Mouse (Mus musculus) layer of hippocampus, adult 6 months (tissue): Measurements from ENCODE around the gene Ly6g6e. TPM values are rescaled to one million over a fixed set of nuclear protein-coding genes. Genes with fewer than 3 reads are reported as not detected.

Source experiments
- long read RNA-seq, 2 experiments: library from polyadenylated mRNA; unstranded; transcript quantifications; one replicate each; pipeline ENCODE4 v2.0.0; 2019 to 2020
- polyA plus RNA-seq: library from polyadenylated mRNA; unstranded; fragments of <200 nt; fragmentation: Nextera tagmentation; gene quantifications from 2 replicates; pipeline ENCODE4 v1.2.3, GENCODE M21; 2021

Ly6g6e gene
- polyA plus RNA-seq: 4.4 and 4.6 TPM in 2 replicates
- long read RNA-seq, experiment 1, transcript Ly6g6e-201 (3 exons, 1,142 nt): major isoform, 5 of 6 reads
- long read RNA-seq, experiment 1, partial matches to known transcripts: 0 of 6 reads
- long read RNA-seq, experiment 1, other reads (novel, unspliced or antisense): 0 of 6 reads
- long read RNA-seq, experiment 2, partial matches to known transcripts: 1 of 2 reads
- long read RNA-seq, experiment 2, other reads (novel, unspliced or antisense): 1 of 2 reads

DNA sequence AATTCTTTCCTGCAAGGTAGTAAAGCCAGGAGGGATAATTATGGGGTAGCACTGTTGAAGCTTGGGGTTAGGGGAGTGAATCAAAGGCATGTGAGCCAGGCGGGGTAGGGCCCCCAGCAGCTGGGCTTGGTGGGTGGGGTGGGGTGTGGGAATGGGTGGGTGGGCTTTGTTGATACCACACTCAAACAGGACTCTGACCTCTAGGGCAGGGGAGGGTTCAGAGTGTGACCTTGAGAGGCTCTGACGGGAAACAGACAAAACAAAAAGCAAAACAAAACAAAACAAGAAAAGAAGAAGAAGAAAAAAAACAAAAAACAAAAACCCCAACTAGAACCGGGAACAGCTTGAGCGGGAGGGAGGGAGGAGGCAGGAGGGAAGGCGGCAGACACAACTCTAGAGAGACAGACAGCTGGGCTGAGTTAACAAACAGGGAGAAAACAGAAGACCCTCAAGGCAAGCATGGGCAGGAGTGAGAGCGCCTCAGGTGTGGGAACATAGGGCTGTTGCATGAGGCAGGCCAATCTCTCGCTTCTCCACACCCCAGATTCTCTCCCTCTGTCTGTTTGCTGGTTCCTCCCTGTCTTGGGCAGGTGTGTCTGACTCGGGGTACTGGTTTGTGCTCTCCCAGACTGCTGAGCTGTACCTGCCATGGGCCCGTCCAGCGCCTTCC is at the start of gene Ly6g6e:
Ly6g6e (plus strand) TSS at position 396 of the 670 bp plus-strand sequence.

DNA sequence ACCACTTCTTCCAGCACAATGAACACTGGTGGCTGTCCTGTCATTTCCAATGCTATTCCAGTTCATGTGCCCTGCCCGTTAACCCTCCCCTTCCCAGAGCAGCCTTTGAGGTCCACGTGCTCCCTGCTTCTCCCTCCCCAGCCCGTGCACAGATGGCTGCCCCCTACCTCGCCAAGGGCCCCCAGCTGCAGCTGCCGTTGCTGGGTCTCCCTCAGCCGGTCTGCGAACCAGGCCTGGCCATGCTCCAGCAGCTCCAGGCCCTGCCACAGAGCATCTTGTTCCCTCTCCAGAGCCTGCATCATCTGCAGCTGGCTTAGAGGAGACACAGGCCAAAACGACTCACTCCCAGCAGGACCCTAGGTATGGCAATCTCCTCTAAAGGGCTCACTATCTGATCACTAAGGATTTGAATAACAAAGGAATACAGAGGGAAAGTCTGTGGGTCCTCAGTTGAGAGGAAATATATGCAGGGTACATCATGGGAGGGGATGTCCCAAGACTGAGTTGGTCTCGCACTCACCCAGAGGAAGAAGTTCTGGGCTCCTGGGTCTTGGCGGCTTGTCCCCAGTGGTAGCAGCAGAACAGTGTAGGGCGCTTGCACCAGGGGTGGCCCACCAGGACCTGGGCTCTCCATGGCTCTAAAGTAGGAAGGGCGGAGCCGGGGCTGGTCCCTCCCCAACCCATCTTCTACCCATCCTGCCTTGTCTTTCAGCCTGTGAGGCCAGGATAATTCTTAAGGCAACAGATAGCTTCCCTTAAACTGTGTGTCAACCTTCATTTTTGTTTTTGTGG is 49.2 kb upstream of the Ly6g6e start, which contains the start of gene Sapcd1:
Sapcd1 (minus strand) TSS at position 740 of the 792 bp plus-strand sequence.

DNA sequence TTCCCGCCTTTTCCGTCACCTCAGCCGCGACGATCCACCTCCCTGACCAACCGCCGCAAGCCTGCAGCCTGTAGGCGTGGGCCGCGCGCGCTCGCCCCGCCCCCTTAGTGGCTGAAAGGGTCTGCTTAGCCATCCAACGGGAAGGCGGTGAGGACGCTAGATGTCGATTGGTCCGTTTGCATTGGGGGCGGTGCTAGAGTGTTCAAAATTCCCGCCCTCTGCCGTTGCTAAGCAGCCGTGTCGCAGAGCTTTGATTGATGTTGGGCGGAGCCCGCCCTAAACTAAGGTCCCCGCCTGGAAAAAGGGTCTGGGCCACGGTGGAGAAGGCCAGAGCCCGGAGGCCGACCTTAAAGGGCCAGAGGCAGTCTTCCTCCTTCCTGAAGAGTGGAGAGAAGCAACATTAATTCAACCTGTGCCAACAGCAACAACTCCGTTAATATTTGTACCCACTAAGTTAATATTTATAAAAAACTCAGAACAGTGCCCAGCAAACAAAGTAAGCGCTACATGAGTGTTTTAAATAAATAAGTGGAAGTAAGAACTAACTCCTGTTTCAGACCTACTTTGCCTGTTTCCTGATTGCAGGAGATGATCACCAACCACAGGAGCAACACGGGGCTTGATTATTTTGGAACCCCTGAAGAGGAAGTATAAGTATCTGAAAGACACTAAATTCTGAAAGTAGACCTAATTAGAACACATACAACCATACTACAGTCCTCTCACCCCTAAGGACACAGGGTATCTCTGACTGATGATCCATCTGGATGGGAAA is 29.8 kb upstream of the Ly6g6e start, which contains the start of gene Msh5:
Msh5 (minus strand) TSS at position 65 of the 775 bp plus-strand sequence.

DNA sequence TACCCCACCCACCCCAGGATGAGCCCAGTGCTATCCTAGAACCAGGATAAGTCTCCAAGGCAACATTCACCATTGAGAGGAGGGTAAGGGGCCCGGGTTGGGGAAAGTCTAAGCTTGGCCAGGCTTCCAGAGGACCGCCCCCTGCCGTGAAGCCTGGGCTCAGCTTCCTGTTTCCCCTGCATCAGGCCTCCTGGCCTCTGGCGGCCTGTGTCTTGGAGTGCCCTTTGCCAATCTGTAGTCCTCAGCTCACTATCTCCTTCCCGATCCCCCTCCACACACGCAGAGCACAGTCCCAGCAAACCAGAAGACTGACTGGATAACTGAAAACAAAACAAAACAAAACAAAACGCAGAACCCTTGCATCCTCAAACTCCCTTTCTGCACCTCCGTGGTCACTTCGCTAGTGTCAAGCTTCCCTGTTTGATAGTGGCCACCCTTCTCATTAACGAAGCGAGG is 27.1 kb upstream of the Ly6g6e start, which contains the start of gene Clic1:
Clic1 (plus strand) TSS at position 406 of the 456 bp plus-strand sequence.

DNA sequence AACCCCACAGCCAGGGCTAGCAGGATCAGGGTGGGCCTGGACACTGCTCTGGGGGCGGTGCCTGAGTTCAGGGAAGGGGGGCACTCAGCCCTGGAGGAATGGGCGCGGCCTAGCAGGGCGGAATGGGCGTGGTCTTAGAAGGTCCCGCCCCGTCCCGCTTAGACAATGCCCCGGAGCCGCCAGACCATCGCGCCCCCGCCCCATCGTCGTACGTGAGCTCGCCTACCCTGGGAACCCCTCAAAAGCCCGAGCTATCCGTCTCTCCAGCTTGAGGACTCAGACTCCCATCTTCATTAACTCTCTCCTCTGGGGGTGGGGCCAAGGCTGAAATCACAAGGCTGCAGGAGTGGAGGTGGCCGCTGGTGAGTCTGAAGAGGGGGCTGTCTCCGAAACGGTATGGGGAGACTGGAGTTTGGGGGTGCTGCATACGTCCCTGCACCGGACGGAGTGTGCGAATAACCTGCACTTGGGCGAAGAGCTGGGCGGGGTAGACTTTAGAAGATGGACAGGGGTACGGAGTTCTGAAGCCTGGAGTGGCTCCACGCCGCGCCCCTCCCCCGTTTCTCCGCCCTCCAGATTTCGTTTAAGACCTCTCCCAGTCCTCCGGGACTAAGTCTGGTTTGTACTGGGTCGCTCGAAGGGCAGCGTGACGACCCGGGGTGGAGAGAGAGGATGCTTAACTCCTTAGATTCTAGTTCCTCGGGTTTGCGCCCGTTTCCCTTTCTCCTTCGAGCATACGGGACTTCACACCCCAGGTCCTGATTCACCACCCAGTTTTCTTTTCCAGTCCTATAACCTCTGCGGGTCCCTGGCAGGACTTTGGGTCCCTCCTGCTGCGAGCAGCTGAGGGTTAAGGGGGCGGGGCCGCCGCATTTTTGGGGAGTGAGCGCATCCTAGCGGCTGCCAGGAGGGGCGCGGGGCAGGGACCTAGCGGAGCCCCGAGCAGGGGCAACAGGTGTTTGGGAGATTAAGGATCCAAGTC is 17.5 kb upstream of the Ly6g6e start, which contains the start of gene Ddah2:
Ddah2 (plus strand) TSS at position 125 of the 982 bp plus-strand sequence.

DNA sequence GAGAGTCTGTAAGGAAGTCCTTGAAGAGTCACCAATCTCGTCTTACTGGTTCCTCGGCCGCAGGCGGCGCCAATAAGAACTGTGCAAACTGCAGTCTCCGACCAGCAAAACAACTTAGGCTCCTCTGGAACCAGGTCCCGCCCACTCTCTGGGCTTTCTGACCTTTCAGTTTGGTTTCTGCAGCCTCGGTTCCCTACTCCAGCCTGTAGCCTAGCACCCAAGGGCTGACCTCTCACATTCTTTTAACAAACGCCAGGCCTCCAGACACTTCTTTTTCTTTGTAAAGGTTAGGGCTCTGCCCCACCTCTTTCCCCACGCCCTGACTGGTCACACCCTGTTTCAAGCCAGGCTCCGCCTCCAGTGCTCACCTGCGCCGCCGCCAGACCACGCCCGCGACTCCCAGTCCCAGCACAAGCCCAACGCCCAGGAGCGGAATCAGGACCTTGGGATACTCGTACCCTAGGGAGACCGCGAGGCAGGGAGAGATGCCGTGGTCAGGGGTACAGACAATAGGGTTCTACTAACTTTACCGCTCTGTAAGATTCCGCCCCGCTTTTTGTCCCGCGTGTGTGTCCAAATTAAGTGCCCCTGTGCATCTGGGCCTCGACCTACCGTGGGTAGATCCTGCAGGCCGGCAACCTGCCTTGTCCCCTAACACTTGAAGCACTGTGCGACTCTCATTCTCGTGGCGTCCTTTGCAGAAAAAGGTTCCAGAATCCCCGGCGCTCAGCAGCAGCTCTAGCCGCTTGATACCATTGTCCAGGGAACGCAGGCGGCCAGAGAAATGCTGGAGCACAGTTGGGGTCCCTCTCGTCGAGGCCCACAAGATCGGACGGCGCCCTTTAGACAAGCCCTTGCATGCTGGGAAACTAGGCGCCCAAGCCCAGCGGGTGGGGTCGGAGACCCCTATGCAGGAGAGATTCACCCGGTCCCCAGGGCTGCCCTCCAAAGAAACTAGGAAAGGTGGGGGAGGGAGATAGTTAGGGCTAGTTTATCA is 11.5 kb upstream of the Ly6g6e start, which contains the start of gene Ly6g6c:
Ly6g6c (plus strand) TSS at position 438 of the 997 bp plus-strand sequence.

DNA sequence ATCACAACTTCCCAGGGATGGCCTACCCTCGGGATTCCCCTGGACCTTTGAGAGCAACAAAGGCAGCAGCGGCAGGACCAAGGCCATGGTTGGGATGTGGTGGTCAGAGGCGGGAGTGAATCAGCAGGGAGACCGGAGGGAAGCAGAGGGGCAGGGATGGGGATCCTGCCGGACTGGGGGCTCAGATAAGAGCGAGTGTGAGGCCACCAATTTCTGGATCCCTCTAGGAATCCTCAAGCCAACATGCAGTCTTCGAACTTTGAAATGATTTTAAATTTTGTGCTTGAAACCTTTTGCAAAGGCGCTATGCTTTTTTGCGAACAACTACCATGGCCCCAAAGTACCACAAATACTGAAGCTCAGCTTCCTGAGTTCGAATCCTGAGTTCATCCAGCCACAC is 10.6 kb upstream of the Ly6g6e start, which contains the start of gene Mpig6b:
Mpig6b (minus strand) TSS at position 101 of the 400 bp plus-strand sequence.

DNA sequence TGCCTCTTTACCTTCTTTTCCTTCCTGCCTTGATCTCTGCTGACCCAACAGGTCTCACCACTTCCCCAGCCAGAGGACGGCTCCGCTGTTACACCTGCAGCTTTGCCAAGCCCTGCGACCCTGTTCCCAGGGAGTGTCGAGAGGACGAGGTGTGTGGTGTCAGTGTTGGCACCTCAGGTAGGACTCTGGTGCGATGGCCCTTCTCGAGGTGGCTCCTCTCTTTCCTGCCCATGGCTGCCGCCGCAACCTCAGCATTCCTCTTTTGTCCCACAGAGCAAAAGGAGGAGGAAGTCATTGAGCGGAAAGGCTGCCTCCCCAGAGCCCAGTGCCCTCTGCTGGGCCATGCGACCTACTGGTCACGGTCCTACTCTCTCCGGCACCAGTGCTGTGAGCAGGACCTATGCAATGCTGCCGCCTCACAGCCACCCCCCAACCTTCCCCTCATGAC is 1.1 kb downstream of the Ly6g6e start, which contains the start of gene Ly6g6d:
Ly6g6d (minus strand) TSS at position 280 of the 448 bp plus-strand sequence.

DNA sequence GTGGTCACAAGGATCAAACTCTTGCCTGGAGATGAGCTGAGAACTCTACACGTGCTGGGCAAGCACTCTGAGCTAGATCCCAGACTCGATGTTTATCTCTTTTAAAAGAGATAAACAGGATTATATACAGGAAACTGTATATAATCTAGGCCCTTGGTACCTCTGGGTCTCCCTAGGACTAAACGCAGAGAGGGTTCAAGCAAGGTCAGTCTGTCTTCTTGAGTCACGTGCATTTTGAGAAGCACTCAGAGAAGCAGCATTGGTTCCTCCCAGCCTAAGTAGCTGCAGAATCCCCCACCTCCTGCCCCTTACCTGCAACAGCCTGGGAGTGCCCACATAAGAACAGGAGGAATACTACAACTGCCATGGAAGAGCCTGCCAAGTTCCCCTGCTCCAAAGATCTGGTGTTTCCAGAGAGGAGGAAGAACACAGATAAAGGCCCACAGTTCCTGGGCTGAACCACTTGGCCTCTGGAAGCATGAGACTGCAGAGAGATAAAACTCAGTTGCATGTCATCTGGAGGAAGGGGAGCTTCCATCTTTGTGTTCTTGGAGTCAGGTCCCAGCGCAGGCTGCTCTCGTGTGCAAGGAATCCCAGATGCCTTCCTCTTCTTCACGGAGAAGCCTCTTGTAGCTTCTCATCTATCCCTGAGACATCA is 8.6 kb downstream of the Ly6g6e start, which contains the start of gene Ly6g6f:
Ly6g6f (minus strand) TSS at position 403 of the 658 bp plus-strand sequence.

DNA sequence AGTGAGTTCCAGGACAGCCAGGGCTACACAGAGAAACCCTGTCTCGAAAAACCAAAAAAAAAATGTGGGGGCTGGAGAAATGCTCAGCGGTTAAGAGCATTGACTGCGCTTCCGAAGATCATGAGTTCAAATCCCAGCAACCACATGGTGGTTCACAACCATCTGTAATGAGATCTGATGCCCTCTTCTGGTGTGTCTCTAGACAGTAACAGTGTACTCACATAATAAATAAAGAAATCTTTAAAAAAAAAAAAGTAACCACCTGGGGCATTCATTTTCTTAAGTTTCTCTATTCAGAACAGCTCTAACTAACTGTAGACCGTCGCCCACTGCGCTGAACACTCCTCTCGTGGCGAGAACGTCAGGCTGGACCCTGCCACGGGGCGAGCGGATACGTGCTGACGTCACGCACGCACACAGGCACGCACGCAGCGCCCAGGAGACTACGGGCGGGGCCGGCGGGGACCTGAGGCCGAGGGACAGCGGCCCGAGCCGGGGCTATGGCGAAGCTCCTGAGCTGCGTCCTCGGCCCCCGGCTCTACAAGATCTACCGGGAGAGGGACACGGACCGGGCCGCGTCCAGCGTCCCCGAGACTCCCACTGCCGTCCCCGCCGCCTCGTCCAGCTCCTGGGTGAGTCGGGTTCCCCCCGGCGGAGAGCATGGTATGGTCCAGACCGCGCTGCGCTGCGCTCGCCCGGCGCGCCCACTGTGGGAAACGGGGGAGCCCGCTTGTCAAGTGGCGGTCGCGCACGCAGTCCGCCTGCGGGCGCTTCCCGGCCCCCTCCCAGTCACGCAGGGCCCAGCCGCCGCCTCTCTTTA is 12.3 kb downstream of the Ly6g6e start, which contains the start of gene Abhd16a:
Abhd16a (plus strand) TSS at position 439 of the 820 bp plus-strand sequence.

DNA sequence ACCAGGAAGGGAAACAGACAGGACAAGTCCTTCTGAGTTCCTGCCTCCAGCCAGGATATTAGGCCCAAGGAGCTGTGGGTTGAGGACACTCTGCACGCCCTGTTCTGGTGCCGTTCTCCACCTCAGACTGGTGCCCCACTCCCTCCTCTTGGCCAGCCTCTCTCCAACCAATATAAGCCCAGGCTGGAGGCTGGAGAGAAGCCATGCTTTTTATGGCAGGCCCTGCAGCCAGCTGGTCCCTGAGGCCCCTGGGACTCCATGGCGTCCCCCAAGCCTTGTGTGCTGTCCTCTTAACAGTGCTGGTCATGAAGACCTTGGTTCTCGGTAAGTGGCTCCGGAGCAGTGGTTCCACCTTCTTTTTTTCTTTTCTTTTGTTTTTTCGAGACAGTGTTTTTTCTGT is 31.4 kb downstream of the Ly6g6e start, which contains the start of gene Ly6g5c:
Ly6g5c (plus strand) TSS at position 183 of the 400 bp plus-strand sequence.

DNA sequence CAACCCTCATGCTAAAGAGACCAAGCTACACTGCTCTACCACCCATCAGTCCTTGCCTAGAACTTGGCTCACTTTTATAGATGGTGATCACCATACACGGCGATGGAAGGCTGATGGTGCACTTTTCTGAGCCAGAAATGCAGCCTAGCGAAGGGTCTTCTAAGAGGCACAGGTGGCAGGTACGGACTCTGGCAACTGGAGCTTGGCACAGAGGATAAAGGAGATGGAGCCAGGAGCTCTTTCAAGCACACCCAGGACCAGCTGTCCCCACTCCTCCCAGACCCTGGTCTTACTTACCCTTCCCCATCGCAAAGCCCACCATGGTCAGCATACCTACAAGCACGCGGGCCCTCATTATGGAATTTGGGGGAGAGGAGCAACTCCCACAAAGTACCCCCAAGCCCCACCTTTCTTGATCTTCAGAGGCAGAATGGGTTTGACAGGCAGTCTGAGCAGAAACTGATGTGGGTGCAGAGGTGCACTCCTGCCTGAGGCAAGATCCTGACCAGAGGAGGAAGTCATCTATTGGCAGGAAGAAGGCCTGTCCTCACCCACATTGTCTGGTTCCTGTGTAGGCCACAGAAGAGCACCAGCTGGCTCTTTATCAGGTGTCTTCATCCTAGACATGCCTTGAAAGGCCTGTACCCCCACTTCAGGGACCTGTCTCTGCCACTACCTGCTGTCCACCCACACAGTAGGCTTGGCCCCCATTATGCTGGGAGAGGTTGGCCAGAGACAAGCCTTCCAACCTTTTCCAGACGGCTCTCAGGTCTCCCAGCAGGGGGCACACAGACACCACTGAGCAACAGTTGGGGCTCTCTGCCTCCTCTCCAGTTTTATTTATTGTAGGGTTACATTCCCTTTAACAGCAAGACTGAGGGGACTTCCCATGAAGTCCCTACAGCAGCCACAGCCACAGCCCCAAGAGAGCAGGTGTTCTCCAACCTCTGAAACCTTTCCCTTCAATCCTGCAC is 38.6 kb downstream of the Ly6g6e start, which contains the start of gene Ly6g5b:
Ly6g5b (minus strand) TSS at position 383 of the 974 bp plus-strand sequence.

DNA sequence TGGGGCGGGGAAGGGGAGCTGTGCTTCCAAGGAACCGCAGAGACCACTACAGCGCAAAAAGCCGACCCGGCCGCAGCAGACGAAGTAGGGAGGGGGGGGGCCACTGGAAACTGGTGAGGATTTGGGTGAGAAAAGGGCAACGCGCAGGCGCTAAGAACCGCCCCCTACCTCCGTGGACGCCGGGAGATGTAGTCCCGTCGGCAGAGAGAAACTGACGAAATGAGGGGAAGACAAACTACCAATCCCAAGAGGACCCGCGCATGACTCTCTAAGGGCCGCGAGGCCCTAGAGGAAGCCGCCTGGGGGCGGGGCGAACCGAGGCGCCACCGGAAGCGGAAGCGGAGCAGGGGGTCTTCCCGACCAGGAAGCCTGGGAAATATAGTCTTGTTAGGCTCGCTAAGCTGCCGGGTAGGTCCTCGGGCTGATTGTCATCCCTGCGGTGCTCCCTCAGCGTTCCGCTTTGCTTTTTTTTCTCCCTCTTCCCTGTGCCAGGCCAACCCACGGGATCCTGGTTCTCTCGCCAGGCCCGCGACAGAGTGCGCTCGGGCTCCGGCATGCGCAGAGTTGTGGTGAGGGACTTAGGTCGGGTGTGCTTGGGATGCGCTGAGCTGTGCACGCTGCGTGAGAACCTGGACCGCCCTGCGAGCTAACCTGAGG is 44.6 kb downstream of the Ly6g6e start, which contains the start of gene Gpank1:
Gpank1 (plus strand) TSS at position 313 of the 657 bp plus-strand sequence.

DNA sequence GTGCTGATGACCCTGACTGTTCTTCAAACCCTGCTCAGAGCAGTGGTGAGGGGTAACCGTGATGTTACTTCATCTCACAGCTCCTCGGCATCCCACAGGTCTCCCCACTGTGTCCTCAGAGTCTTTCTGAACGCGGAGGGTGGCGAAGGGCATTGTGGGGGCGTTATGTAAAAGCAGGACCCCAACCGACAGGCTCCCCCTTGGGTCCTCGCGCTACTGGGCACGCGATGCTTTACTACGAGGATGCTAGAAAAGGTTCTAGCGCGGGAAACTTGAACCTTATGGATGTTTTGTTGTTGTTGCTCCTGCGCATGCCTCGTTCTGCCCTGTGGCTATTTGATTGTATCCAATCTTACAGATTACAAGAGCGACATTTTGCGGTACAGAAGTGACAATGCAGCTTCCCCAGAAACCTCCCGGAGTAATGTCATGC is 45.2 kb downstream of the Ly6g6e start, which contains the start of gene Csnk2b:
Csnk2b (minus strand) TSS at position 183 of the 433 bp plus-strand sequence.

DNA sequence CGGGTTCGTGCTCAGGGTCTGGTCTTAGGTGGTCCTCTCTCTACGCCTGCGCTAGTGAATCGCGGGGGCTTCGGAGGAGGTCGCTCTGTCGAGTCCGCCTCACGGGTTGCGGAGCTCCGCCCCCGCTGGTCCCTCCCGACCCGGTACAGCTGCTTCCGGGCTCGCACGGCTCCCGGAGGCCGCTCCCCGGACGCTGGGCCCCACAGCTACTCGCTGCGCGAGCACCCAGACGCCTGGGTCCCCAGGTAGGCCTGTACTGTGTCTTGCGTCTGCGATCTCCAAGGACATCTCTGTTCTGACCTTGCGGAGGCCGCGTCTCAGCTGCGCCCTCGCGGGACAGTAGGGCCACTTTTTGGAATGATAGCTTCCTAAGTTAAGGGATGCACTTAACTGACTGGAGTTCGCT is 49.5 kb downstream of the Ly6g6e start, which contains the start of gene D17H6S53E:
D17H6S53E (plus strand) TSS at position 168 of the 406 bp plus-strand sequence.

